Mouse (Mus musculus) B cell, adult 2 months (primary cell): ENCODE data around the gene Gpr155.

ENCODE experiments used
- DNase-seq, 2 experiments: peaks; one replicate each; pipeline ENCODE4 v3.0.0; 2022

The Gpr155 gene

DNA sequence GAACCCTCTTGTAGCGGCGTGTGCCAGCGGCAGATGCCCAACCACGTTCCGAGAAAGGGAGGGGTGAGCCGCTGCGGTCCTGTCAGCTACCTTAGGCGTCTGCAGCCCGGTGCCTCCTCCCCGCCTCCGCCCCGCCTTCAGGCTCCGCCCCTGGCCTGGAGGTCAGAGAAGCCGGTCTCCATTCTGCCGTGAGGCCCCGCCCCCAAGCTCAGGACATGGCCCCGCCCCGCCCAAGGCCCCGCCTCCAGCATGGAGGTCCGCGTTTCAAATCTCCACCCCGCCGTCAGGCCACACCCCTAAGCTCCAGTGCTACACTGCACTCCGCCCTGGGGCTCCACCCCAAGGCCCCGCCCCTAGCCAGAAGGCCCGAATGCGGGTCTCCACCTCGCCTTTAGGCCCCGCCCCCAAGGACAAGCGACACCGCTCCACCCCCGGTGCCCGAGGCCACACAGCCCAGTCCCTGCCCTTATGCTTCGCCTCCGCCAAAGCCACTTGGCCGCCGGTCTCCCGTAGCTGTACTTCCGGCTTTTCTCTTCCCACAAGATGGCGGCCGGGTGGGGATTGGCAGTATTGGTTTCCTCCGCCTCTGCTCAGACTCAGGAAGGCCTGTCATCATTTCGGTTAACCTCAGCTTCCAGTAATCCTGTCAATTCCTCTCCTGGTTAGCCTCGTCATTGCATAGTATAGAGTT lies at the start of gene Gpr155:
Gene Gpr155, minus strand, starts transcription at position 217 of the 691 bp plus-strand sequence.
- DNase-seq = peak; percentile 100

DNA sequence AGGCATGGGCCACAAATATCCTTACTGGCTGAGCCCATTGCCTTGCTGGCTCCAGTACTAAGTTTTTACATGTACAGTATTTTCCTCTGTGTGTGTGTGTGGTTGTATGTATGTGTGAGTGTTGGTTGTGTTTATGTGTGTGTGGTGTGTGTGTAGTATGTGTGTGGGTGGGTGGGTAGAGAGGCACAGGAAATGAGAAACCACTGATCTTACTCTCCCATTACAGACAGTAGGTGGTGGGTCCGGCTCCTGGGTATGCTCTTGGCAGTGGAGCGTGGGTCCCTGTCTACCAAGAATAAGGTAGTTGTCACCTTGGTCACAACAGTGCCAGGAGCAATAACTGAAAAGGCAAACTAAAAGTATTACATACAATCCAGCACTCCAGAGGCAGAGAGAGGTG lies 49.5 kb upstream of the Gpr155 start:
- no peak for DNase-seq

DNA sequence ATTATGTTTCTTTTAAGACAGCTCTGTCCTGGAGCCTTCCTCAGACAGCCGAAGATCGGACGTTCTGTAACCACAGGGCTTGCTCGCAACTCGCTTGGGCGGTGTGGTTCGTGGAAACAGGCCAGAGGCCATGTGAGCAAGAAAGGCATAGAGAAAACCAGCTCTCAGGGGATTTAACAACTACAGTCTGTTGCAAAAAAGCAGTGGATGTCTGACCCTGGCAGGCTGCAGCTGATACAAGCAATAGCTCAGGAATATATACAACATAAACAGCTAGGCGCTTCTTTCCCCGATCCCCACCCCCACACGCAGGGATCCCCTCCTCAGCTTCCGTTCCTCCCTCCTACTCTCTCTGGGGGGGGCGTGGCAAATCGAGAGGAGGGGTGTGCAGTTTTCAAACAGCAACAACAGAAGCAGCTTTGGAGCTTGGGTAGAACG lies 45.6 kb upstream of the Gpr155 start:
- no peak for DNase-seq

DNA sequence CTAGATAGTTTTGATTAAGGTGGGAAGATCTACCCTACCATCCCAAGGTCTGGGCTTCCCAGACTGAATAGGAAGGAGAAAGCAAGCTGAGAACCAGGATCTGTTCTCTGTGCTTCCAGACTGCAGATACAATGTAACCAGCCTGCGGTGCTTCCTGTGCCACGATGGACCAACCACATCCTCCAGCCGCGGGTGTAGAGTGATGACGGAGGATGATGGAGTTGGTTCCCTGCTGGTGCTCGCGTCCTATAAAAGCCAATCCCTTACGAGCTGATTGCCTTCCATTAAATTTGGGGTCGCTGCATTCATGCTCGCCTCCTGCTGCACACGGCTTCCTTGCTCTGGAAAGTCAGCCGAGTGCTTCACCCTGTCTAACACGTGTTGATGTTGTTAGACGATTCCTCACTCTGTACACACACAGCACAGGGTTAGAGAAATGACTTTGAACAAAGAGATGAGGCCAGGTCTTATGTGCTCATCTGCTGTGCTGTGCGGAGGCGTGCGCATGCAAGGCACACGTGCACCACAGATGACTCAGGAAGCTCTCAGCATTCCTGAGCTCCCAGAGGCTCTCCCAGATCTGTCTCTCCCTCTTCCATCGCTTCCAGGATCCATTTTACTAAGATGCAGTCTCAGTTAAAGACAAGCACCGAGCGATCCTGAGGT lies 42.6 kb upstream of the Gpr155 start:
- DNase-seq = no peak

DNA sequence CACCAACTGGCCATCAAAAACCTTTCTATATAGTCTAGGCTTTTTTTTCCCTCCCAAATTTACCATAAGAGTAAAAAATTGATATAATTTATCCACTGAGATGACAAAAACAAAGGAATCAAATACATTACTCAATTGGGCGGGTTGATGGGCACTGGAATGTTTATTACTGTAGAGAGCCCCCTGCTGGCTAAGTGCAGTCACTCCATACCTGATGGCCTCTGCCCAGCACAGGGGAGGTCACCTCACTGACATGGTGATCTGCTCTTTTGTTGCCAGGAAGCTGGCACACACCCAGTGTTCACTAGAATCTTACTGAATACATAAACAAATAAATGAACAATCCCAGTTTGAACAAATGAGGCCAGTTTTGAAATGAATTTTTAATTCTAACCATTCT lies 40.9 kb upstream of the Gpr155 start:
- DNase-seq = peak; percentile 68

DNA sequence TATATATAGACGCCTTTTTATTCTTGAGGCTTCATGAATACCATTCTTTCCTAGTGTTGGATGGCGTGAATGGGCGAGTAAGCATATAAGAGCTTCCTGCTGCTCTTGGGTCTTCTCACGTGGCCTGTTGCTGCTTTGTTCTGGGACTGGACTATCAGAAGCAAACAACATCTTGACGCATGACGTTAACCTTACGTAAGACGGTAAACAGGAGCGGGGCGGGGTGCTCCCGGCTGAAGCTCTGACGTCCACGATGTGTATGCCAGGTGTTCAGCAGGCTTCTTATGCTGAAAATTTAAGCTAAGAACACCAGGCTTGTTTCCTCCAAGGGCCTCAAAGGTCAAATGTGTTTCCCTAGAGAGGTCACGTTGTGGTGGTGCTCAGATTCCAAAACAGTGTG lies 39.5 kb upstream of the Gpr155 start:
- DNase-seq = no peak

DNA sequence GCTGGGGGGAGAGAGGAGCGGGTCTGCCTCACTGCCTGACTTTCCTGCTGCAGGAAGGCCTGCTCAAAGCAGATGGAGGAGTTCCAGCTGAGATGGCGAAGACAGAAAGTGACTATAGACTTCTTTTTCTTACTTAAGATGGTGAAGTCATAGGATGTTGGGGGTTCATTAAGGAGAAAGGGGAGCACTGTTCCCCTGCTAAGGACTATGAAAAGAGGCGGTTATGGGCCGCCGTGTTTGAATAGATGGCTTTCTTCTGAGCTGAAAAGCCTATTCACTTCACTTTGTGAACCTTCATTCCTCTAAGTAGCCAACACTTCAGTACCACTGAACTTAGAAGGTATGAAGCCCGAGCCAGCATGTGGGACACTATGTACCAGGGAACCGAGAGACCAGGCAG lies 33.4 kb upstream of the Gpr155 start:
- no peak for DNase-seq

DNA sequence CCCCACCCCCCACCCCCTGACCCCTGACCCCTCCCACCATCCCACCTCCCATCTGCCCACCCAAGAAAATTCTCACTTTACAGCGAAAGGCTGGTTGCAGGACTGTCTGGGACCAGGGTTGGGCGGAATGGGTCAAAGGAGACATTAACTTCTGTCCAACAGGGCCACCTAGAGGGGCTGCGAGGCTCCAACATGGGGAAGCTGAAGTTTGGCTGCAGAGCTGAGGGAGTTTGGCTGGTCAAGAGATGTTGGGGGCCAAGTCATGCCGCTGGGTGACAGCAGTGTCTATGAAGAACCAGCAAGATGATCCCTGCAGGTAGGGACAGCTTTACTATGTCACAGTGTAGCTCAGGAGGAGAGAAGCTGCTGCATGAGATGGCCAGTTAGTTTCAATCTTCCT lies 32.9 kb upstream of the Gpr155 start:
- peak; percentile 58 to 60 for DNase-seq

DNA sequence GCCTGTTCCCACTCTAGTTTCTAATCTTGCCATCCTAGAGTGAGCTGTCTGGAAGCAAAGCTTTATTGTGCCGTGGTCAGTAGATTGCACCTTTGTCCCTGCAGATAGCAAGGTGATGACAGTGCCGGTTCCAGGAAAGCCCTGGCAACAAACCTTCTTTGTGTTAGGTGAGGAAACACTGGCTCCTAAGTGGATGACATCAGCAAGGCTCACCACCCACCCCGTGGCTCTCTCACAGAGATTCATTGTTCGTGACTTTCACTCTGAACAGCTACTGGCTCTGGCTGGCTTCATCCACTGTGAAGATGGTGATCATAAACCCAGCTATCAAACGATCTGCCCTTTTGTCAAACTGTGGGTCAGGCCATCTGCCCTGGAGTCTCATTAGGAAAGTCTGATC lies 29.5 kb upstream of the Gpr155 start:
- no peak for DNase-seq

DNA sequence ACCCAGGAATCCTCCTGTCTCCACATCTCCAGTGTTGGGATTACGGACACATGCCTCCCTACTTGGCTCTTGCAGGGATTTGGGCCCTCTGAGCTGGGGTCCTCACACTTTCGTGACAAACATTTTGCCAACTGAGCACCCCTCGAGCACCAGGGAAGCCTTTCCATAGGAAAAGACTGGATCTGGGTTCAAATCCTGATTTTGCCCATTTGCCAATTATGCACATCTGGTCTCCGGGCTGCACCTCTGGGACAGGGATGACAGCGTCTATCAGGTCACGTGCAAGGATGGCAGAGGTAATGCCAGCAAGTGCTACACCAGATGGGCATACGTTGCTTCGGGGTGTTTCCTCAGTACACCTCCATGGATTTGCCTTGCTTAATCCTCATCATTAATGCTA lies 23.7 kb upstream of the Gpr155 start:
- DNase-seq = no peak

DNA sequence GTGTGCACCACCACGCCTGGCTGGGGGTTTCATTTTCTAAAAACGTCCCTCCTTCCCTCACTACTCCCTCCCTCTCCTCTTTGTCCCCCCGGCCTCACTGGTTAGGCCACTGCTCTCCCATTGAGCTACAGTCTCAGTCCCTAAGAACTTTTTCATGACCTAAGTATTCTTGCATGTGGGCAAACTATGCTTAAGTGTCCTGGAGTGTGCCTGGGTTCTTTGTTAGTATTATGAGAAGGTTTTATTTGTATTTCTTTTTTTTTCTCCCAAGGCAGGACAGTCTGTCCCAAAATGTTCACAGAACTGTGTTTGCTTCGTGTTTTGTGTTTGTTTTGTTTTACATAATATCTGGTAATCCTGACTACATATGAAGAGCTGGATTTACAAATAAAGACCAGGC lies 21.3 kb upstream of the Gpr155 start:
- DNase-seq = no peak

DNA sequence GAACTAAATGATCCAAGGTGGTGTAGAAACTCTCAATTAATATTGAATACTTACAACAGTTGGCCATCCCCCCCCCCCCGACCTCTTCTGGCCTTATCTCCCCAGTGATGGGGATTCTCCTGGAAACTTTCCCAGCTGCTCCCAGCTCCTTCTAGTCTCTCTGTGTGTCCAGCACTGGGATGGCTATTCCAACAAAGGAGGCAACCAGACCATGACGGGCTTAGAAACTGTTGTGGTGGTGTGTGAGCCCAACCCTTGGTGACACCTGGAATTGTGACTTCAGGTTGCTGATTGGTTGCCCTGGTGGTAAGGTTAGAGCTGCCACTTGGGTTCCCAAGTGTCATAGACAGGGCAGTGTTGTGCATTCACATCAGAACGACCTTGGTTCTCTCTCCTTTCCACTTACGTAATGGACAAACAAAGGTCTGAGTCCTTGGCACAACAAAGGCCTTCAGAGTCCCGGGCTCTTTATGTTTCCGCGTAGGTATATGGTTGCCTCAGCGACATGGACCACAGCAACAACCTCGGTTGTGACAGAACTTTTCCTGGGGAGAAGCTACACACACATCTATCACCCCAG lies 20.1 kb upstream of the Gpr155 start:
- DNase-seq = no peak

DNA sequence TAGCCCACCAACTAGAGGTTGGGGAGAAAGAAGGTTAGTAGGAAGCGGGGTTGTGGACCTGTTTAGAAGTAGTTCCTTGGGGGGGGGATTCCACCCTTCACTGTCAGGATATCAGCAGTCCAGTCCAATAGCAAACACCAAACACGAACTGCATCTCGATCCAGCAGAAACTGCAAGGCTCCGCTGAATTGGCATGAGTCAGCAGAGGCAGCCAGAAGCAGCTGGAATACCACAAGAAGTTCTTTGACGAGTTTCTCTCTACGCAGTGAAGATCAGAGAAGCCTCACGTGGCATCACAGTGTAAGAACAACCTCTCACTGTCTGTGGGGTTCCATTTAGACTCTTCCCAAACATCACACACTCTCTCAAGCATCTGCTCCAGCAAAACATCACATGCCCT lies 18.6 kb upstream of the Gpr155 start:
- DNase-seq = no peak

DNA sequence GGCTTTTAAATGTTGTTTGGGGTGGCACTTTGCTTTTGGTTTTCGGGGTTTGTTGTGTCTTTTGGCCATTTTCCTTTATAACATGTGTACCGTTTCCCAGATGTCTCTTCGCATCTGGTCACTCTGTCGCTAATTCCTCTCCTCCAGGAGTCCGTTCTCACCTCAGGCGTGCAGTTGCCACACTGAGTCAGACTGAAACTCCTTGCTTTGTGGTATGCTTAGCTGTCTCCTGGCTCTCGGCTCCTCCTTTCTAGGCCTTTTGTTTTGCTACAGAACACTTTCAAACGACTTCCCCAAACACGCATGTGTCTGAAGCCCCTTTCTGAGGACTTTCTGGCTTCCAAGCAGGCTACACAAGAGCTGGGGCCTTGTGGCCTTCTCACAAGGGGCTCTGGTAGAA lies 18.1 kb upstream of the Gpr155 start:
- no peak for DNase-seq

DNA sequence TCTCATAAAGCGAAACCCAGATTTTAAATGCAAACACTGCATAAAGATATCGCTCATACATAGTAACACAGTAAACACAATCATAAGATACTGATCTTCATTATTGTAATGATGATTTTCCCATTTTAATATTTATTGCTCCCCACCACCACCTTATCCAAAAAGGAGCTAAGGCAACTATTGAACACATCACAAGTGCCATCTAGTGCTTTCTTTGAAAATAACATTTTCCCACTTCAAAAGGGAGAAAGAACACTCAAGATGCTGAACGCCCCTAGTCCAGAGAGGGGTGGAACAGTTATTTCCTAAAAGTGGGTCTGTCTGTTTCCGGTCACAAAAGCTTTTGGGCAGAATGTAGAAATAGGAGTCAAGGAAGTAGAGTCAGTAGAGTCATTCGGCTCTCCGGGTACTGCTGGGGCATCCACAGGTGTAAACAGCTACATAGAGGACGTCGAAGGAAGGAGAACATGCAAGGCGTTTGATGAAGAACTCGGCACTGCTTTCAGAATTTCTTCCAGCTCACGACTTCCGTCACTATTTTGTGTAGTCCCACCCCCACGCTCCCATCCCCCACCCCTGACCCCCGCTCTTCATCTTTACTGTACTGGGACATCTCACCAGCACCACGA lies 17.1 kb upstream of the Gpr155 start:
- DNase-seq = no peak

DNA sequence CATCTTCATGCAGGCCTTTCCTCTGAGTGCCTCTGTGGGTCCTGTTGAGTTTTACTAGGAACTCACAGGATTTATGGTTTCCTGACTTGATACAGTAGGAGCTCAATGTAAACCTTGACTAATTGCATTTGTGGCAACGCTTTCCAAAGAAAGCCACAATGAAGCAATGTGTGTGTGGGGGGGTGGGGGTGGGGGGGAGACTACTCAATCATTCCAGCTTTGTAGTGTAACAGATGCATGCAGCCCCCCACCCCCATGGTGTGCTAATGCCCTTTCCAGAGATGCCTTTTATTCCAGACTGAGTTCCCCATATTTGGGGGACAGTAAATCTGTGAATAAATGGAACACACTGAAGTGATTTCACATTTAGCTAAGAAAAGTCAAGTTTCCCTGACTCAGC lies 15.3 kb upstream of the Gpr155 start:
- DNase-seq = no peak

DNA sequence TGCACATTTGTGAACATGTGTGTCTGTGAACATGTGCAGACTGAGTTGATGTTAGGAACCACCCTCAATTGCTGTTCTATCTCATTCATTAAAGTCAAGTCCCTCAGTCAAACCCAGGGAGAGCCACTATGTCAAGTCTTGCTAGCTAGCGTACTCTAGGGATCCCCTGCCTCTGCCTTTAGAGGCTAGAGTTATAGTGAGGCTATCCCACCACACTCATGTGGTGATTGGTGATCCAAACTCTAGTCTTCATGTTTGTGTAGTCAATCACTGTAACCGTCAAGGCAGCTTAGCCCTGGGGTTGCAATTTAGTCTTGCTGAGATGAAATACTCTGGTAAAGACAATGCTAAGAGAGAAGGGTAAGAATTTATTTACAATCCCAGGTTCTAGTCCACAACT lies 11.1 kb upstream of the Gpr155 start:
- no peak for DNase-seq

DNA sequence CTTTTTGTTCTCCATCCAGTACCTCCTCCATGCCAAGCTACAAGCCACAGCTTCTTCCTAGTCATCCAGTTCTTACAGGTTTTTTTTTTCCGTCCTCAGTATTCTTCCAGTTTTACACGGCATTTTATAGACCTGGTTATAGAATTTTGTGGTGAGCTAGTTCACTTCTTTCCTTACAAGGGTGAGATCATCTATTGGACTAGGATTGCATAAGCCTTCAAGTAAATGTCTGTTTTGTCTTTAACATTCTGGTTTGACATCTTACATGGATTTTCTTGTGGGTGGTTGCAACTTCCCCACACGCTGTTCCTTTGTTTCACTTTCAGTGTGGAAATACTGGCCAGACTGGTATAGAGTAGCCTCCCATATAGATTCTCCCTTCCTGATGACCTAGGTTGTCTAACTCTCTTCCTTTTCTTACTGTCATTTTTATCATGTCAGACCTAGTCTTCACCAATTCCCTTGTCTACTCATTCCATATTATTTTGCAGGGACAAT lies 10.5 kb upstream of the Gpr155 start:
- DNase-seq = no peak

DNA sequence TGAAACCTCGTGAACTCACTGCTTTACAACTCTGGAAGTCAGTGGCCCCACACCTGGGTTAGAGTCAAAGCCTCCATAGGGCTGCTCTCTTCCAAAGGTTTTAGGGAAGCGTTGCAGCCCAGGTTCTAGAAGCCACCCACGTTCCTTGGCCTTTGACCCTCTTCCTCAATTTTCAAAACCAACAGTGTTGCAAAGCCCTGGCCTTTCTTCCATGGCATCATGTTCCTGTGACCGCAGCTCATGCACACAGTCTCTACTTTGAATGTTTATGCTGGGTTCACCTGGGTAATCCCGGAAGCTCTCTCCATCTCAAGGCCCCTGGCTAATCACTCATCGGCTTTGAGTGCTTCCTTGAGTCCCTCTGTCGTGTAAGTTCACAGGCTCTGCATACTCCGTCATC lies 9.1 kb upstream of the Gpr155 start:
- DNase-seq = no peak

DNA sequence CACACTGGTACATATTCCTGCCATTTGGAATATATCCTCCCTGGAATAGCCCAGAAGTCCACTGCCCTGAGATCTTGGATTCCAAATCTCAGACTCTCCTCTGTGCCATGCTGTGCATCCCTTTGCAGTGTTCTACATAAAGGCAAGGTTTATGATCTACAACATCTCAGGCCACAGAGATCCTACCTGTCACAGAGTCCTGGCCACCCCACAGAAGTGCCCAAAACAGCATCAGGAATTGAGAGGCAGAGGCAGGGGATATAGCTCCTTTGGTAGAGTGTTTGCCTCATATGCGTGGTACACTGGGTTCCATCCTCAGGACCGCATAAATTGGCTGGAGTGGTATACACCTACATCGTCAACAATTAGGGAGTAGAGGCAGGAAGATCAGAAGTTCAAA lies 8.1 kb upstream of the Gpr155 start:
- no peak for DNase-seq

DNA sequence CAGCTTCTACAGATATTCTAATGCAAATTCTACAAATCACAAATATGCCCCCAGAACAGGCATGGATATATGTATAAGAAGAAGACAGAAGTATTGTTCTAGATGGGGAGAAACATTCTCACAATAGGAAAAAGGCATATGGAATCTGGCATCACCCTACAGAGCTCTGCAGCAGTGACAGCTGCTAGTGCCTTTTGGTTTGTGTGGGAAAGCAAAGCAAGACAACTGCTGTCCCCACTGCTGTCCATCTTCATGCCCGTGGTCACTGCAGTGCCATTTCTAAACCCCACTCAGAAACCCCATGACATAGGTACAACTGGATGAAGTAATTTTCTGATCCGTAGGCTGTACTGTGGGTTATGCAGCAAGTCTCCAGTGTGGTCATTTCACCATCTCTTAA lies 6.4 kb upstream of the Gpr155 start:
- no peak for DNase-seq

DNA sequence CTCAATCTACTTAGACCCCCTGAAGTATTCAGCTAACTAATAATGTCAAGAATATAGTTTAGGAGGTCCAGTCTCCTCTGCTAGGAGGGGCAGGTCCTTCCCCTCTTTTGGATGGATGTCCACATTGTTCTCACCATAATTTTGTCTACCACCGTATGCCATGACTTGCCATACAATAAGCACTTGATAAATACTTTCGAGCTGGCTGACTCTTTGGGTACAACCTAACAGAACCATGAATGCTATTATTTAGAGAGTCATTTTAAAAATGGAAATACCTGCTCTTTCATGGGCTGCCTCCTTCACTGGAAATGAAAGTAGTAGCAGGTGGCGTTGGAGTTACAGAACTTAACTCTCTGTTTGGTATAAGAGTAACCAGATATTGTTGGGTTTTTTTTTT lies 3.6 kb upstream of the Gpr155 start:
- no peak for DNase-seq

DNA sequence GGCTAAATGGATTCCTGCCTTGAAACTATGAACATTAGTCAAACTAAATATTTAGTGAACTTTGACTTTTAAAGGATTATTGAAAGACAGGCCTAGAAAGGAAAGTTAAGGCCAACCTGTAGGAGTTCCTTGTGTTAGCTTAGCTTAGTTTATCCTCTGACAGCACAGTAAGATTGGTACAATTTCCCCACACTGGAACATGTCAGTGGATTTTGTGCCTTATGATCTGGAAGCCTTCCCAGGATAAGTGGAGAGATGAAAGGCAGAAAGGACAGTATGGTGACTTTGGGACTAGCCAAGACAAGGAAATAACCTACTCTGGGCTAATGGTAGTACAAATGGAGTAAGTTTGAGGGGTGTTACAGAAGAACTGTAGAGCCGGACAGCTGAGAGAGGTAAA lies 1.4 kb upstream of the Gpr155 start:
- DNase-seq = no peak
